Mouse (Mus musculus) intestine, embryonic 14.5 days (tissue): ENCODE results near the gene Cox10. TPM values are rescaled to one million over a fixed set of nuclear protein-coding genes. Genes with fewer than 3 reads are reported as not detected.
A peak's percentile ranks its signal among the peaks of the same experiment; 100 is the strongest.

Experiments used
- ATAC-seq: fragments of 200-750 bp; cut with Nextera tagmentation; replicated peaks from 2 replicates; pipeline ENCODE4 v1.8.0; 2017; ENCODE audit warnings: low read depth, moderate number of reproducible peaks, moderate TSS enrichment, moderate library complexity; ENCODE audit not compliant: low FRiP score, low TSS enrichment
- DNase-seq: peaks from one replicate; pipeline ENCODE4 v3.0.0-alpha.2; 2018; ENCODE audit warnings: low spot score
- H3K27ac ChIP-seq: fragments of 300-500 bp; sonication (generic); 2 replicates; pipeline ENCODE4 v1.5.1; 2014; ENCODE audit warnings: low read depth, mild to moderate bottlenecking, control low read depth
- H3K27me3 ChIP-seq: fragments of 300-500 bp; sonication (generic); replicated peaks from 2 replicates; pipeline ENCODE4 v1.6.1; 2014; ENCODE audit warnings: low read length, control low read depth; ENCODE audit not compliant: control insufficient read depth, insufficient read depth
- H3K36me3 ChIP-seq: fragments of 300-500 bp; sonication (generic); 2 replicates; pipeline ENCODE4 v1.6.1; 2014; ENCODE audit warnings: low read length, control low read depth; ENCODE audit not compliant: control insufficient read depth, insufficient read depth
- H3K4me1 ChIP-seq: fragments of 300-500 bp; sonication (generic); replicated peaks from 2 replicates; pipeline ENCODE4 v1.6.1; 2014; ENCODE audit warnings: low read length, control low read depth, mixed read lengths; ENCODE audit not compliant: control insufficient read depth, insufficient read depth
- H3K4me2 ChIP-seq: fragments of 300-500 bp; sonication (generic); 2 replicates; pipeline ENCODE4 v1.6.1; 2014; ENCODE audit warnings: low read length
- H3K4me3 ChIP-seq: fragments of 300-500 bp; sonication (generic); 2 replicates; pipeline ENCODE4 v1.5.1; 2014; ENCODE audit warnings: low read depth, low read length, control low read depth, mixed read lengths
- H3K9ac ChIP-seq: fragments of 300-500 bp; sonication (generic); 2 replicates; pipeline ENCODE4 v1.6.1; 2014; ENCODE audit warnings: mild to moderate bottlenecking, low read length
- H3K9me3 ChIP-seq: fragments of 300-500 bp; sonication (generic); 2 replicates; pipeline ENCODE4 v1.6.1; 2016; ENCODE audit warnings: low read length, control low read depth; ENCODE audit not compliant: control insufficient read depth
- WGBS: fragments of 180-500 bp; shearing (Covaris S2); extraction: QIAGEN DNeasy Blood & Tissue Kit; methylation state at CpG from one replicate; pipeline ENCODE4 v1.1.7; 2014; 5-methylcytosine and 5-hydroxymethylcytosine counted together
- polyA plus RNA-seq: library from polyadenylated mRNA; unstranded; fragments of >200 nt; fragmentation: Nextera tagmentation; extraction: Ambion mirVana; gene quantifications from 2 replicates; pipeline ENCODE4 v1.2.1, GENCODE M21; 2014

Gene Cox10
- polyA plus RNA-seq, 1 experiment from 2014 or later = 33.0 TPM

- ATAC-seq (no peak), DNase-seq (peak; percentile 51)
- no peaks in the 10 kb centered on the region for H3K9me3 ChIP-seq
- H3K4me3 ChIP-seq = no peak overlapping the region
- no peak overlapping the region for H3K9ac ChIP-seq
- H3K36me3 ChIP-seq = no peaks in the 10 kb centered on the region
- no peaks in the 10 kb centered on the region for H3K27me3 ChIP-seq
- 34% methylated on average over 15 of the region's 15 CpGs for WGBS
- H3K27ac ChIP-seq = no peak overlapping the region
- no peak overlapping the region for H3K4me2 ChIP-seq
- 0 out of 2 replicates have a peak, but pooled peaks cover 5% of the 10 kb centered on the region for H3K4me1 ChIP-seq
Observed at GRCm38 (mm10) chr11:64023380-64023981, 55.8 kb downstream of the Cox10 start.

GRCm38 (mm10) chr11:64022403-64023047, 56.7 kb downstream of the Cox10 start:
- Histone ChIP-seq H3K4me2 (no peak overlapping the region), H3K4me3 (no peak overlapping the region), H3K36me3 (no peaks in the 10 kb centered on the region), H3K4me1 (0 out of 2 replicates have a peak, but pooled peaks cover 5% of the 10 kb centered on the region), H3K27me3 (no peaks in the 10 kb centered on the region), H3K27ac (no peak overlapping the region), H3K9ac (no peak overlapping the region), H3K9me3 (no peaks in the 10 kb centered on the region)
- no peak for ATAC-seq
- DNase-seq = peak; percentile 48
- WGBS = 37% methylated on average over 9 of the region's 9 CpGs

GRCm38 (mm10) chr11:64019235-64019634, 60.0 kb downstream of the Cox10 start:
- no peak for ATAC-seq
- H3K9me3 ChIP-seq = no peaks in the 10 kb centered on the region
- 84% methylated on average over 8 of the region's 8 CpGs for WGBS

GRCm38 (mm10) chr11:64018165-64018564, 61.1 kb downstream of the Cox10 start:
- no peaks in the 10 kb centered on the region for H3K27me3 ChIP-seq
- no peak for ATAC-seq

More at GRCm38 (mm10) chr11:64019235-64019634, 60.0 kb downstream of the Cox10 start:
- no peak overlapping the region for H3K27ac ChIP-seq
- no peaks in the 10 kb centered on the region for H3K27me3 ChIP-seq
- H3K4me1 ChIP-seq = 0 out of 2 replicates have a peak, but pooled peaks cover 5% of the 10 kb centered on the region
- H3K4me3 ChIP-seq = no peak overlapping the region
- DNase-seq = peak; percentile 25
- no peak overlapping the region for H3K4me2 ChIP-seq
- H3K9ac ChIP-seq = no peak overlapping the region
- no peaks in the 10 kb centered on the region for H3K36me3 ChIP-seq

GRCm38 (mm10) chr11:64015309-64015708, 64.0 kb downstream of the Cox10 start:
- no peaks in the 10 kb centered on the region for H3K4me1 ChIP-seq
- H3K9ac ChIP-seq = no peak overlapping the region
- H3K9me3 ChIP-seq = no peaks in the 10 kb centered on the region
- no peak overlapping the region for H3K4me2 ChIP-seq
- WGBS = 82% methylated on average over 6 of the region's 6 CpGs
- no peaks in the 10 kb centered on the region for H3K27me3 ChIP-seq
- DNase-seq = no peak
- no peaks in the 10 kb centered on the region for H3K36me3 ChIP-seq
- ATAC-seq = no peak
- H3K27ac ChIP-seq = no peak overlapping the region
- no peak overlapping the region for H3K4me3 ChIP-seq

More at GRCm38 (mm10) chr11:64018165-64018564, 61.1 kb downstream of the Cox10 start:
- Histone ChIP-seq H3K4me2 (no peak overlapping the region), H3K36me3 (no peaks in the 10 kb centered on the region), H3K9ac (no peak overlapping the region), H3K9me3 (no peaks in the 10 kb centered on the region), H3K27ac (no peak overlapping the region), H3K4me3 (no peak overlapping the region), H3K4me1 (0 out of 2 replicates have a peak, but pooled peaks cover 5% of the 10 kb centered on the region)
- 80% methylated on average over 5 of the region's 5 CpGs for WGBS
- DNase-seq = peak; percentile 18

GRCm38 (mm10) chr11:64010724-64011496, 68.4 kb downstream of the Cox10 start:
- no peaks in the 10 kb centered on the region for H3K27me3 ChIP-seq
- no peak overlapping the region for H3K4me2 ChIP-seq
- H3K9ac ChIP-seq = no peak overlapping the region
- 49% methylated on average over 22 of the region's 22 CpGs for WGBS
- DNase-seq = no peak
- no peaks in the 10 kb centered on the region for H3K4me1 ChIP-seq
- H3K36me3 ChIP-seq = no peaks in the 10 kb centered on the region
- no peak for ATAC-seq
- no peak overlapping the region for H3K4me3 ChIP-seq
- H3K9me3 ChIP-seq = no peaks in the 10 kb centered on the region
- no peak overlapping the region for H3K27ac ChIP-seq

- H3K4me3 ChIP-seq = no peak overlapping the region
- peaks cover 12% of the 10 kb centered on the region for H3K4me1 ChIP-seq
- H3K27ac ChIP-seq = no peak overlapping the region
- no peak for ATAC-seq
- WGBS = 77% methylated on average over 4 of the region's 4 CpGs
- no peaks in the 10 kb centered on the region for H3K9me3 ChIP-seq
- no peak for DNase-seq
- no peaks in the 10 kb centered on the region for H3K36me3 ChIP-seq
- H3K9ac ChIP-seq = no peak overlapping the region
- no peaks in the 10 kb centered on the region for H3K27me3 ChIP-seq
- no peak overlapping the region for H3K4me2 ChIP-seq
Observed at GRCm38 (mm10) chr11:64004152-64004551, 75.1 kb downstream of the Cox10 start.

GRCm38 (mm10) chr11:64003484-64003883, 75.8 kb downstream of the Cox10 start:
- H3K9ac ChIP-seq = no peak overlapping the region
- H3K27ac ChIP-seq = no peak overlapping the region
- H3K36me3 ChIP-seq = no peaks in the 10 kb centered on the region
- 68% methylated on average over 3 of the region's 3 CpGs for WGBS
- no peaks in the 10 kb centered on the region for H3K9me3 ChIP-seq
- ATAC-seq = no peak
- H3K4me1 ChIP-seq = peaks cover 12% of the 10 kb centered on the region
- no peak overlapping the region for H3K4me3 ChIP-seq
- no peak overlapping the region for H3K4me2 ChIP-seq
- no peaks in the 10 kb centered on the region for H3K27me3 ChIP-seq
- no peak for DNase-seq
